Mouse (Mus musculus) cerebellum, postnatal 36 days (tissue): ENCODE measurements at regions not wholly inside any gene's neighbourhood (a gene's known extent, or its start where the extent isn't known, plus 50 kb on each side); places are given as distances from the start of the nearest gene placed in this dataset.
A peak's percentile ranks its signal among the peaks of the same experiment; 100 is the strongest.

Experiments used
- DNase-seq, 2 experiments: peaks; one replicate each; pipeline ENCODE4 v3.0.0; 2021 to 2022; ENCODE audit warnings: mixed read lengths in 2 of 2

- DNase-seq: peak; percentile 27 to 38
Observed at GRCm38 (mm10) chr8:96340702-96341101, 452.4 kb upstream of the Got2 start.

GRCm38 (mm10) chr8:96318367-96318766 lies 430.0 kb upstream of the Got2 start:
- no peak for DNase-seq

DNA sequence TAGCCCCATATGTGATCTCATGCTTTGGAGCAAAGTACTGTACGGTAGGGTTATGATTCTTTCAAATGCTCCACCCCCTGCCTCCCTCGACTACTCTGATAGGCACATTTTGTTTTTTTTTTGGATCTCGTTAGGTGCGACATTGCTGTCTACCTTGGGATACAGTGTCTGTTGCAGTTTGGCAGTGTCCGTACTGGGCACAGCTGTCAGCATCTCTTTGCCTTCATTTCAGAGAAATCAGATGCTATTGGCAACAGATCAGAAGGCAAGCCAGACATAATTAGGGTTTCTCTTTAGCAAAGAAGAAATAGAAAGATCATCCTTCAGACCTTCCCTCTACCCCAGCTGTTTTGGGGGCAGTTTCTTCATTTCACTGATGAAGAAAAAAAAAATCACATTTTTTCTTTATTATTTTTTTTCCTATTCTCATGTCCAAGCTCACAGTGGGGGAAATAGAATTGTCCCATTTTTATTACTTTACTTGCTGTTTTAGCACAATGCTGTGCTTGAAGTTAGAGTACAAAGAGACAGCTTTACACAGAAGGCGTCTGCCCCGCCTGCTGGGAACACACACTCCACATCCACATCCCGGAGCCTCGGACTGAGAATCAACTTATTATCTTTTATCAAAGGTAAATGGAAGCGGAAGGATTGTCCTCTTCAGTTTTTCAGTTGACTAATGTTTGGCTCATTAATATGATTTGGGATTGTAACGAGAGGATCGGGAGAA lies 420.8 kb upstream of the Got2 start:
- DNase-seq: no peak

DNA sequence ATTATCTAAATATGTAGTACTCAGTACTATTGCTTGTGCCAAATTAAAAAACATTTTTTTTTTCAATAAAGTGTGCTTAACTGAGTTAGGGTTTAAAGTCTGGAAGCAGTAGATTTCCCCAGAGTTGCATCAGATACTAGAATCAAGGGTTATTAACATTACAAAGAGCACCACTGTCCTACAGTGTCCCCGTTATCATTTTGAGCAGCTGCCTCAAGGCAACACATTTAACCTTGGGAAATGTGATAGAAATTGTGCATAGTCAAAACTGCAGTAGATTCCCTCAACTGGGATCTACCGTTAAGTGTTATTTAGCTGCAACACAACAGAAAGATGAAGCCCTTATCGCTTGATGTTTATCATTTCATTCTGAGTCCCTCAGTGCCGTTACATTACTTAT lies 408.3 kb upstream of the Got2 start:
- DNase-seq: no peak

DNA sequence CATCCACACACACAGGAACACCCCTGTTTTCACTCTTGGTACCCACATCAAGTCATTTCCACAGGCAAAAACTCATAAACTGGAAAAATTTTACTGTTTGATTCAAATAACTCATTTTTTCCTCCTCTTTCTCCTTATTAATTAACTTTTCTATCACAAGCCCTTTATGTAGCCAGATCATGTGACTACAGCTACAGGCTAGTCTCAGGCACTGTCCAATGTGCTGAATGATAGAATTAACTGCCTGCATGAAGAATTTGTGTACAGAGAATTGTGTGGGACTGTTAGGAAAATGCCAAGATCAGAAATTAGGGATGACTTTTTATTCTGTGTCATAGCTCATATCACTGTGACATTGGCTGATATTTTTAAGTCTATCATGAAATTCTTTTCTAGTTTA lies 402.4 kb upstream of the Got2 start:
- DNase-seq: no peak

DNA sequence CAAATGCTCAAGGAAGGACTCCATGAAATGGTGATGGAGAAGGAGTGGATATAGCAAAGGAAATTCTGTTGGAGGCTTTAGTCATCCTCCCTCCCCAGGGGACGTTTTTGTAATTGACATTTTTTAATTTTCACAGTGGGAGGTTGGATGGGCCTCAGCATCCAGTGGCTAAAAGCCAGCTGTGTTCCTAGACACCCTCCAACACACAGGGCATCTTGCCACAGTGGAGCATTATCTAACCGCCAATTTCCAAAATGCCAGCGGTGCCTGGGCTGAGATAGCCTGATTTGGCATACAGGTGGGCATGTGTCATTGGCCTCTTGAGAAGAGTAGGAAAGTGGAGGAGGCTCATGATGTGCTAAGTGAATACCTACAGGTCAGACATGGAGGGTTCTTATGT lies 401.2 kb upstream of the Got2 start:
- DNase-seq: no peak

GRCm38 (mm10) chr8:96288525-96288924 lies 400.2 kb upstream of the Got2 start:
- no peak for DNase-seq

DNA sequence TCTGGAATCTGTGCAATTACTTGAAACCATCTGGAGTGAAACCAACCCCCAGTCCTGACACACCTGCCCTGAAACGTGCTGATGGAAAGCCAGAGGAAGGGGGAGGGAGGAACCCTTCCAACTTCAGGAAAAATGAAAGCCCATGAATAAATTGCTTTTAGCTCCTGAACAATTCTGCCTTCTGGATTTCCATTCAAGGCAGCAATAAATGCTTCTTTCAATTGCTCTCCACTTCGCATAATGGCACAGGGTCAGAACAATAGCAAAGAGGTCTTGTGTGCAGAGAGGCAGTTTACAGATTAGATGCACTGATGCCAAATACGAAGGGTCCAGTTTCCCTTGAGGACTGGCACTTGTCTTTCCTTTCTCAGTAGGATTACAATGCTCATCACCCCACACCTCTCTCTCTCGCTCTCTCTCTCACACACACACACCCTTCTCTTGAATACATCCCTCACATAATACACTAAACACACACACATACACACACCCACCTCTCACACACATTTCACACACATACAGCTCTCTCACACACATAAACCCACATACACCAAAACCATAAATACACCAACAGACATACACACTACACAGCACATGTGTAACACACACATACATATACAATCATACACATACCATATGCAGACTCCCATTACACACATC lies 389.3 kb upstream of the Got2 start:
- DNase-seq: no peak

DNA sequence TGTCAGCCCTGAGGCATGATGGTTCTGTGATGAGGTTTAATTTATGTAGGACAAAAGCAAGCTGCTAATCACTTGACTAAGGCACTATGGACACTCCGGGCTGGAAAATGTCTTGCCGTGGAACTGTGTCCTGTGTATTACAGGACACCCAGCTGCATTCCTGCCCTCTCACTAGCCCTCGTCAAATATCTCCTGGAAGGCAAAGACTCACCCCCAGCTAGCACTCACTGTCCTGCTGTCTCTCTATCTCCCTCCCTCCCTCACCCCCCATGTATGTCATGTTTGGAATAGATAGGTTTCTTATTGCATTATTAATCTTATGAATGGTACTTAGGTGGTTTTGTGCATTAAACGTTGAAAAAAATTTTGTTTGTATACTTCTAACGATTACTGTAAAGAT lies 388.7 kb upstream of the Got2 start:
- no peak for DNase-seq

- no peak for DNase-seq
Observed at GRCm38 (mm10) chr8:96256294-96256693, 367.9 kb upstream of the Got2 start.

GRCm38 (mm10) chr8:96255811-96256210 lies 367.5 kb upstream of the Got2 start:
- DNase-seq: no peak

GRCm38 (mm10) chr8:96246017-96246416 lies 357.7 kb upstream of the Got2 start:
- peak; percentile 8 to 17 for DNase-seq

DNA sequence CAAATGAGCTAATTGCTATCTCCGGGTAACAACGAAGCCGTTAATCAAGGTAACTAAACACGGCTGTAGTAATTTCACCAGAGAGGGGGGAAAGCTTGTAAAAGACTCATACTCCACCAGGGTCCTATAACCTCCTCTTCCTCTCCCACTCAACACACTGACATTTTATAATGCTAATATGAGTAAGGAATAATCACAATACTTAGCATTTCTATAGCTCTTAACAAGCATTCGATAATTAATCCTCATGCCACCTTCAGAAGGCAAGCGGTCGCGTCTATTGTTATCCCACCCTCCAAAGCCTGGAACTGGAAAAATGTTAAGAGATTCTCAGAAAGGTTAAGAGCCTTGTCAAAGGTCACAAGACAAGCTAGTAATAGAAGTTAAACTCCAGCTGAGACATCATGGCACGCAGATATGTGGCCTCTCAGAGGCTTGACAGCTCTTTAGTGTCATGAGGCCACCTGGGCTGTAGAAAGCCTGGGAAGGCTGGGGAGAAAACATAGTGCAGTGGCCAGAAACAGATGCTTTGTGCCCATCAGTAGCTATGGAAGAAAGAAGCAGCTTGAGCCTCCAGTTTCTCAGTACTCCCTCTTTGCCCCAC lies 356.3 kb upstream of the Got2 start:
- no peak for DNase-seq

DNA sequence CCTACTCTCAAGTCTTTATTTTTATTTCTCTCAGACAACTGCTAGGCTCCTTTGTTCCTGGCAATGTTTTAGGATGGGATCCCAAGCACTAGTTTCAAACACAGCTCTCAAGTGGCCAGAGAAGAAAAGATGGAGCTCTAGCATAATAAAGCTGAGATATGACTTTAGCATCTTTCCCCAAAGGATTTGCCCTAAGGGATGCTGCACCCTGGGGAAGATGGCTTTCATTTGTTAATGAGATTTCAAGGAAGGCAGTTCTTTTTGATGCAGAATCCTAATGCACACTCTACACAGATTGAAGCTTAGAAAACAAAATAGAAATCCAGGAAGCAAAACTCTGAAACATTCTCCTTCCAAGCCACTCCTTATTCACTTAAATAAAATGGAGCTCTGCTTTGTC lies 350.1 kb upstream of the Got2 start:
- no peak for DNase-seq

DNA sequence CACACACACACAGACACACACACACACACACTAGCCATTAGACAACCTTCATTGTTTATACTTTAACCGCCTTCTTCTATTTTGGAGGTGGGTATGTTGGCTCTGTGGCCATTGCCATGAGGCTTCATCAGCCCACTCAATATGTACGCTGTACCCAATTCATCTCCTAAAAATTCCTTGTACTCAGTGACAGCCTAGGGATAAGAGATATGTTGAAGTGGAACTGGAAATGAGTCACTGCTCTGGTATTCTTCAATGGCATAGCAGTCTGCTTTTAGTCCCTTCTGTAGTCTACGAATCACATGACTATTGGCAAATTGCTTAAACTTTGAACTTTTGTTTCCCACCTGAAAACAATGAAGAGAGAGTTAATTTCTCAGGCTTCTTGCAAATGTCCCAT lies 349.6 kb upstream of the Got2 start:
- DNase-seq: no peak

DNA sequence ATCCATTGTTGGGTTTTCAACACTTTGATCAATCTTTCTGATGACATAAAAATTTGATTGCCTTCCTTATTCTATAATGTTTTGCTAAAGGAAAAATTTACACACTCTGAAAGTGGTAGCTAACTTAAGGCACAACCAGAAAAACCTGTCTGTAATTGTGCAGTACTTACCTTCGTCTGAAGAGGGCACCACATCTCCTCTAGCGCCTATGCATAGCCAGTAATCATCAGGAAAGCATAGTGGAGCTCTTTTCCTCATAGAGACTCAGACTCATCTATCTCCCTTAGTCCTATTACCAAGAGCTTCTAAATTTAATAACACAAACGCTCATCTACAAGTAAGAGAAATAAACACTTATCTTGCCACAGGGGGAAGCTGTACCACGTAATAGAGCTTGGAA lies 342.1 kb upstream of the Got2 start:
- DNase-seq: peak; percentile 24 to 60
